Mouse (Mus musculus) forebrain, embryonic 12.5 days (tissue): ENCODE data around the gene Cyp26b1. TPM values are rescaled to one million over a fixed set of nuclear protein-coding genes. Genes with fewer than 3 reads are reported as not detected.

Source experiments
- ATAC-seq: fragments of 200-750 bp; cut with Nextera tagmentation; 2 replicates; pipeline ENCODE4 v1.8.0; 2017; ENCODE audit warnings: moderate TSS enrichment; ENCODE audit not compliant: low FRiP score
- H3K27ac ChIP-seq: fragments of 300-500 bp; sonication (generic); 2 replicates; pipeline ENCODE4 v1.5.1; 2016; ENCODE audit warnings: mild to moderate bottlenecking
- H3K27me3 ChIP-seq: fragments of 300-500 bp; sonication (generic); 2 replicates; pipeline ENCODE4 v1.6.1; 2016; ENCODE audit warnings: mild to moderate bottlenecking
- H3K36me3 ChIP-seq: fragments of 300-500 bp; sonication (generic); replicated peaks from 2 replicates; pipeline ENCODE4 v1.6.1; 2016; ENCODE audit warnings: mild to moderate bottlenecking
- H3K4me1 ChIP-seq: fragments of 300-500 bp; sonication (generic); 2 replicates; pipeline ENCODE4 v1.6.1; 2016
- H3K4me2 ChIP-seq: fragments of 300-500 bp; sonication (generic); 2 replicates; pipeline ENCODE4 v1.6.1; 2016; ENCODE audit warnings: mild to moderate bottlenecking, moderate library complexity
- H3K4me3 ChIP-seq: fragments of 300-500 bp; sonication (generic); replicated peaks from 2 replicates; pipeline ENCODE4 v1.5.1; 2016; ENCODE audit warnings: mild to moderate bottlenecking
- H3K9ac ChIP-seq: fragments of 300-500 bp; sonication (generic); 2 replicates; pipeline ENCODE4 v1.6.1; 2016; ENCODE audit warnings: mild to moderate bottlenecking
- H3K9me3 ChIP-seq: fragments of 300-500 bp; sonication (generic); 2 replicates; pipeline ENCODE4 v1.6.1; 2016
- WGBS: fragments of 180-500 bp; shearing (Covaris S2); methylation state at CpG from one replicate; pipeline ENCODE4 v1.1.7; 2016; 5-methylcytosine and 5-hydroxymethylcytosine counted together
- polyA plus RNA-seq: library from polyadenylated mRNA; unstranded; fragments of >200 nt; fragmentation: Nextera tagmentation; extraction: Ambion mirVana; gene quantifications from 2 replicates; pipeline ENCODE4 v1.2.1, GENCODE M21; 2016

Gene Cyp26b1
- polyA plus RNA-seq, 1 experiment from 2014 or later: 1.9 TPM

DNA sequence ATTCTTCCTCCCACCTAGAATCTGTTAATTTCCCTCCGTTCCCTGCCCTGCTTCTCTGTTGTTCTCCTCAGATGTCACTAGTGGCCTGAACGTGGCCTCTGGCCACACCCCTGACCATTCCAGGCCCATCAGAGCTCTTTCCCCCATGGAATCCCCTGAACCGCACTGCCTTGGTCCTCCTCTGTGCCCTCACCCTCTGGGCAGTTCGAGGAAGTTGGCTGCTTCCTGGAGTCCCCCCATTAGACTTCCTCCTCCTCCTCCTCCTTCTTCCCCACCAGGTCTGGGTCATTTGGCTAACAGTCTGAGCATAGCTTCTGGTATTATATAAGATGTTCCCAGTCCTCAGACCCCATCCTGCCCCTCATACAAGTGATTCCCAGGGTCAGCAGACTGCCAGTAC lies 53.8 kb downstream of the Cyp26b1 start:
- no peak overlapping the region for H3K9ac ChIP-seq
- ATAC-seq: no peak

DNA sequence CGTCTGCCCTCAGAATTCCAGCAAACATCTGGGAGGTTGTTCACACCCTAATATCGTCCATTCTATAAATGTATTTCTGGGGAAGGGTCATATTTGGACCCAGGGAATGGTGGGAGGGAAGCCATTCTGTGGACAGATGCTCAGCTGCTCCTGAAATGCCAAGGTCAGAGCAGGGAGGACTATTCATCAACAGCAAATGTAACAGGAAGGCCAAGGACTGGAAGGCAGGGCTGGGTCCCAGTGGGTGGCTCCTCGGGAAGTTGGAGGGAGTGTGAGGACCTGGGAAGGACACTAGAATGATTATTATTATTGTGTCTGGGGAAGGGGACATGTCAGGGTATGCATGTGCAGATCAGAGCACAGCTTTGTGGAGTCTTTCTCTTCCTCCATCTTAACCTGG lies 55.0 kb downstream of the Cyp26b1 start:
- no peak for ATAC-seq
- Histone ChIP-seq H3K4me1 (no peaks in the 10 kb centered on the region), H3K27ac (no peak overlapping the region), H3K4me3 (no peak overlapping the region), H3K36me3 (no peaks in the 10 kb centered on the region), H3K4me2 (no peak overlapping the region), H3K9ac (no peak overlapping the region), H3K27me3 (no peaks in the 10 kb centered on the region), H3K9me3 (no peaks in the 10 kb centered on the region)
- WGBS: 81% methylated on average over 3 of the region's 3 CpGs

More for the DNA sequence above, 53.8 kb downstream of the Cyp26b1 start:
- Histone ChIP-seq H3K4me2 (no peak overlapping the region), H3K9me3 (no peaks in the 10 kb centered on the region), H3K4me1 (no peaks in the 10 kb centered on the region), H3K27me3 (no peaks in the 10 kb centered on the region), H3K36me3 (no peaks in the 10 kb centered on the region), H3K4me3 (no peak overlapping the region), H3K27ac (no peak overlapping the region)
- 55% methylated on average over 4 of the region's 4 CpGs for WGBS

DNA sequence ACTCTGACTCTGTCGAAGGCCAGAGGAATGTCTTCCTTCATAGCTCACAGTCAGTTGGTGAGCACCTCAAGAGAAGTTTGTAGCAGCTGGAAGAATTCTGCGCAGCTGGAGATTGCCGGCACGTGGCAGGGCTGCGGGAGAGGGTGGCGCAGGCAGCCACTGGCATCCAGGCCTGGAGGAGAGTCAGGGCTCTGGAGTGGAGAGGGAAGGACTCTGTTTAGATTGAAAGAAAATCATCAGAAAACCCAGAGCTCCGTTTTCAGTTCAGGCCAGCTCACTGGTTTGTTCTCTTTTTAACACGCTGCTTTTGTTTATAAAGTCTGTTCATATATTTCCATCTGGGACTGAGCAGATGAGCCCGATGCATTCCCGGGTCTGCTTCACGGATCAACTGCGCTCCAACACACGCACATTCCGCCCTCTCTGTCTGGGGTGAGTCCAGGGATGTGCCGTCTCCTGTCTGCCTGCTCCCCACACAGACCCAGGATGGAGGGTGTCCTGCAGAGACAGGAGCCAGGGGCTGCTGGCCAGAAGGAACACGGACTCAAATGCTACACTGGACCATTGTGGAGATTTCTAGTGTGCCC lies 56.0 kb downstream of the Cyp26b1 start:
- 86% methylated on average over 16 of the region's 16 CpGs for WGBS
- H3K4me1 ChIP-seq: no peaks in the 10 kb centered on the region
- no peaks in the 10 kb centered on the region for H3K36me3 ChIP-seq
- H3K27ac ChIP-seq: no peak overlapping the region
- no peak overlapping the region for H3K9ac ChIP-seq
- H3K4me3 ChIP-seq: no peak overlapping the region
- no peak for ATAC-seq
- no peaks in the 10 kb centered on the region for H3K27me3 ChIP-seq
- no peaks in the 10 kb centered on the region for H3K9me3 ChIP-seq
- no peak overlapping the region for H3K4me2 ChIP-seq

DNA sequence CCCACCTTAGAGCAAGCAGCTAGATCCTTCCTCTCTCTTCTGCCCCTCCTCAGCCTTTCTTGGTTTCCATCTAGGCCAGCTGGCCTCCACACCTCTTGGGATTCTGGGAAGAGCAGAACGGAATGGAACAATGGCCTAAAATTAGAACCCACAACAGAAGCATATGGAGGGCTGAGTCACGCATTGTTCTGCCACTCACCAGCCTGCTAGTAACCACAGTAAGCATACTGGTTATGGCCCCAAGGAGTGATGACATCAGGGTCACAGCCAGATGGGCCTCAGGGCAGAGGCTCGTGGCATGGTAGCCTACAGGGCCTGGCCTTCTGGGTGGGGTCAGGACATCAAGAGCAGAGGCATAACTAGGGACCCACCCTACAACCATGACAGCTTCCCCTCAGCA lies 58.8 kb downstream of the Cyp26b1 start:
- Histone ChIP-seq H3K36me3 (no peaks in the 10 kb centered on the region), H3K9ac (no peak overlapping the region), H3K9me3 (no peaks in the 10 kb centered on the region), H3K4me2 (no peak overlapping the region), H3K27me3 (no peaks in the 10 kb centered on the region), H3K4me3 (no peak overlapping the region), H3K4me1 (no peaks in the 10 kb centered on the region), H3K27ac (no peak overlapping the region)
- no peak for ATAC-seq
- WGBS: 71% methylated on average over 3 of the region's 3 CpGs

DNA sequence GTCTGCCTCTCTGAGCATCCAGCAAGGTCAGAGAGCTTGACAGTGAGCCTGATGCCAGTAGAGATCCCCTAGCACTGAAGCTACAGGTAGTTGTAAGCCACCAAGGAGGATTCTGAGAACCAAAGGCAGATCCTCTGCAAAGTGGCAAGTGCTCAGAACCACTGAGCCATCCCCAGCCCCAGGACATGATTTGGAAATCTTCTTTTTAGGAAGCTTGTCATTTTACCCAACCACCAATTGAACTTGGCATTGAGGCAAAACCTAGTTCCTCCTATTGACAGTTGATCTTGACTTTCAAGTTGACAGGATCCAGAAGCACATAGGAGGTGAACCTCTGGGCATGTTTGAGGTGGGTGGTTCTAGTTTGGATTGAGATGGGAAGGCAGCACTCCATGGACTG lies 63.8 kb downstream of the Cyp26b1 start:
- H3K9ac ChIP-seq: no peak overlapping the region
- H3K4me2 ChIP-seq: no peak overlapping the region
- no peaks in the 10 kb centered on the region for H3K27me3 ChIP-seq
- H3K4me1 ChIP-seq: no peaks in the 10 kb centered on the region
- no peak overlapping the region for H3K4me3 ChIP-seq
- no peaks in the 10 kb centered on the region for H3K36me3 ChIP-seq
- no peak for ATAC-seq
- no peaks in the 10 kb centered on the region for H3K9me3 ChIP-seq
- H3K27ac ChIP-seq: no peak overlapping the region

DNA sequence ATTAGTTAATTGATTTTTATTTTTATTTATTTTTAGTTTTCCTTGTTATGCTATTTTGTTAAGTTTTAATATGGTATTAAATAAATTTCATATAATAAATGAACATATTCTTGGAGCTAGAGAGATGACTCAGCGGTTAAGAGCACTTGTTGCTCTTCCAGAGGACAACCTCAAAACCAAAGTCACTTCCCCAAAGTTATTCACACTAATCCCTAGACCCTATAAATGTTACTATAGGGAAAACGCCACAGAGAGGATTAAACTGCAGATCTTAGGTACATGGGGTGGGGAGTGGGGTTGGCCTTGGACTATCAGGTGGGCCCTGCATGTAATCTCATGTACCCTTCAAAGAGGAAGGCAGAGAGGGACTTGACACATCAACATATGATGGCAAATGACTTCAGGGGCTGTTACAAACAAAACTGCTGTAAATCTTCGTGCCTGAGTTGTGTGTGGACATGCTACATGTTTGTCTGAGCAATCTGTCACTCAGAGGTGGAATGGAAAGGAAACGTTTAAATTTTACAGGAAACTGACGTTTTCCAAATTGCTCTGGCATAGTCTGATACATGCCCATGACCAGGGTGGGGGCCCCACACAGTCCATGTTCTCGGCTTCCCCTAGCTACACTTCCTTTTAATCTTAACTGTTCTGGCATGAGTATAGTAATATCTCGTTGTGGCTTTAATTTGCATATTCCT lies 68.7 kb downstream of the Cyp26b1 start:
- no peak for ATAC-seq
- H3K4me2 ChIP-seq: no peak overlapping the region
- H3K27ac ChIP-seq: no peak overlapping the region

More for the DNA sequence above, 68.7 kb downstream of the Cyp26b1 start:
- H3K9me3 ChIP-seq: no peaks in the 10 kb centered on the region
- no peak overlapping the region for H3K4me3 ChIP-seq
- H3K36me3 ChIP-seq: no peaks in the 10 kb centered on the region
- 84% methylated on average over 7 of the region's 7 CpGs for WGBS
- H3K4me1 ChIP-seq: no peaks in the 10 kb centered on the region
- H3K9ac ChIP-seq: no peak overlapping the region
- no peaks in the 10 kb centered on the region for H3K27me3 ChIP-seq
